8 mouse cellular contexts compared by ENCODE assay signal in genomic region chr14:21986733-21987659, GRCm38 (mm10). TPM values are rescaled to one million over a fixed set of nuclear protein-coding genes. Genes with fewer than 3 reads are reported as not detected.
DNase-seq lines count a peak whose midpoint lies in the region; ATAC-seq and TF ChIP-seq lines count a peak whose summit lies in the region.

No protein-coding gene starts in this region.

- H3K27me3 ChIP-seq in forebrain, embryonic 16.5 days (replicated peaks; ENCODE audit: control insufficient read depth, insufficient read depth, low read length), result peaks cover 41% of the 10 kb centered on the region
- H3K27me3 ChIP-seq in lung, embryonic 14.5 days (ENCODE audit: insufficient read depth, low read length), result no peaks in the 10 kb centered on the region

- peak overlapping the region; percentile 69 for H3K9ac ChIP-seq in forebrain, embryonic 16.5 days (replicated peaks; ENCODE audit: low read depth, low read length)
- peak overlapping the region; percentile 98 for H3K9ac ChIP-seq in lung, embryonic 14.5 days

- H3K9me3 ChIP-seq in forebrain, embryonic 16.5 days (ENCODE audit: control insufficient read depth, low read length), result no peaks in the 10 kb centered on the region
- no peaks in the 10 kb centered on the region for H3K9me3 ChIP-seq in lung, embryonic 14.5 days (ENCODE audit: low read depth, low read length)

- H3K36me3 ChIP-seq in forebrain, embryonic 16.5 days (ENCODE audit: control insufficient read depth, insufficient read depth), result no peaks in the 10 kb centered on the region
- peaks cover 41% of the 10 kb centered on the region for H3K36me3 ChIP-seq in lung, embryonic 14.5 days (ENCODE audit: insufficient read depth)

- peak; percentile 52 for DNase-seq in layer of hippocampus, adult 11-12 months (ENCODE audit: low spot score)
- DNase-seq in layer of hippocampus, postnatal 25 days (ENCODE audit: extremely low spot score in 1 of 2, low spot score in 1 of 2), result no peak
- DNase-seq in adrenal gland, adult 18-20 months (ENCODE audit: low spot score in 2 of 2), result peak; percentile 31 to 46
- peak; percentile 64 for DNase-seq in kidney, adult 18-20 months
- peak; percentile 85 for DNase-seq in lung, embryonic 14.5 days
- DNase-seq in right cerebral cortex, postnatal 4 days, result peak; percentile 42
- DNase-seq in layer of hippocampus, adult 18-20 months (ENCODE audit: low spot score in 2 of 2), result no peak

- H3K4me3 ChIP-seq in forebrain, embryonic 16.5 days (replicated peaks; ENCODE audit: low read length), result peak overlapping the region; percentile 70
- peak overlapping the region; percentile 93 for H3K4me3 ChIP-seq in lung, embryonic 14.5 days (ENCODE audit: low read depth, low read length)

- under 1% methylated on average over 49 of the region's 61 CpGs for WGBS in forebrain, embryonic 16.5 days
- under 1% methylated on average over 60 of the region's 61 CpGs for WGBS in lung, embryonic 14.5 days

- H3K27ac ChIP-seq in forebrain, embryonic 16.5 days (ENCODE audit: low read length), result peak overlapping the region; percentile 88
- peak overlapping the region; percentile 100 for H3K27ac ChIP-seq in lung, embryonic 14.5 days (ENCODE audit: low read depth)

- H3K4me1 ChIP-seq in forebrain, embryonic 16.5 days (replicated peaks; ENCODE audit: control insufficient read depth, insufficient read depth, low read length), result peaks cover 63% of the 10 kb centered on the region
- peaks cover 9% of the 10 kb centered on the region for H3K4me1 ChIP-seq in lung, embryonic 14.5 days (ENCODE audit: insufficient read depth)

- peak; percentile 9 for ATAC-seq in forebrain, embryonic 16.5 days
- peak; percentile 26 for ATAC-seq in lung, embryonic 14.5 days (ENCODE audit: insufficient read depth)

- H3K4me2 ChIP-seq in forebrain, embryonic 16.5 days (ENCODE audit: low read length), result peak overlapping the region; percentile 87
- H3K4me2 ChIP-seq in lung, embryonic 14.5 days, result peak overlapping the region; percentile 83

- no peak for TF ChIP-seq CTCF in lung, embryonic 14.5 days (IDR thresholded peaks at IDR 0.05; ENCODE audit: low read depth)

RNA-seq across cellular contexts. Expression of gene Zfp503, which starts 2.4 kb away (rescaled TPM):
- total RNA-seq in layer of hippocampus, postnatal 25 days (2021), result 1 to 10 TPM; 2.6 to 2.8 TPM
- 10 to 100 TPM; 21.9 to 25.3 TPM for total RNA-seq in adrenal gland, adult 18-20 months (2021)
- polyA plus RNA-seq in forebrain, embryonic 16.5 days (2015; fragmentation: Nextera tagmentation; extraction: Ambion mirVana), result 5.4 and 5.5 TPM in 2 replicates
- 20.4 and 22.0 TPM in 2 replicates for polyA plus RNA-seq in lung, embryonic 14.5 days (2014; fragmentation: Nextera tagmentation; extraction: Ambion mirVana)
- 1 to 10 TPM; 3.6 to 4.1 TPM for total RNA-seq in layer of hippocampus, adult 18-20 months (2021)

RNA-seq across cellular contexts. Expression of gene Lrmda, which starts 32.5 kb away (rescaled TPM):
- total RNA-seq in layer of hippocampus, postnatal 25 days (2021), result under 1 TPM in 1 of 2 experiments, not detected in 1; 0.27 TPM
- total RNA-seq in adrenal gland, adult 18-20 months (2021), result 1 to 10 TPM; 6.8 to 9.1 TPM
- 0.30 TPM in 1 of 2 replicates, not detected in the other for polyA plus RNA-seq in forebrain, embryonic 16.5 days (2015; fragmentation: Nextera tagmentation; extraction: Ambion mirVana)
- 0.35 and 1.1 TPM in 2 replicates for polyA plus RNA-seq in lung, embryonic 14.5 days (2014; fragmentation: Nextera tagmentation; extraction: Ambion mirVana)
- total RNA-seq in layer of hippocampus, adult 18-20 months (2021), result 1 to 10 TPM; 1.1 to 1.3 TPM

Comparison
In these comparisons a context has a peak if more than half of its experiments do, and no peak if none do; other contexts are left out.
1. DNase-seq: peak in layer of hippocampus, adult 11-12 months (single experiment), adrenal gland, adult 18-20 months (2 of 2), kidney, adult 18-20 months (single experiment), lung, embryonic 14.5 days (single experiment) and right cerebral cortex, postnatal 4 days (single experiment); none in layer of hippocampus, postnatal 25 days (0 of 2) and layer of hippocampus, adult 18-20 months (0 of 2).
2. RNA of gene Zfp503, which starts 2.4 kb away (total RNA-seq): 21.9 to 25.3 TPM in adrenal gland, adult 18-20 months; 3.6 to 4.1 TPM in layer of hippocampus, adult 18-20 months and 2.6 to 2.8 TPM in layer of hippocampus, postnatal 25 days; every median in the first group is over 4 times any median in the second.